Mouse (Mus musculus): Measurements from ENCODE around the gene Far2. TPM values are rescaled to one million over a fixed set of nuclear protein-coding genes. Genes with fewer than 3 reads are reported as not detected.
A peak's percentile ranks its signal among the peaks of the same experiment; 100 is the strongest.
"Not testable (repeated sequence)": the region's sequence is repeated elsewhere in the genome, so short reads cannot be mapped to it uniquely, and the experiment has no call there.

Far2 gene
- polyA plus RNA-seq, 1 experiment = not detected

GRCm38 (mm10) chr6:148116371-148116770 is 69.3 kb downstream of the Far2 start:
- no peak overlapping the region for H3K4me3 ChIP-seq (ENCODE audit: insufficient read depth, low read length)
- no peak for TF ChIP-seq POLR2A (IDR thresholded peaks at IDR 0.05; ENCODE audit: borderline replicate concordance, low read depth, low read length)
- H3K27ac ChIP-seq (ENCODE audit: insufficient read depth, low read depth, low read length) = no peak overlapping the region
- H3K4me1 ChIP-seq (ENCODE audit: control insufficient read depth, insufficient read depth, low read length) = no peaks in the 10 kb centered on the region

- no peak for TF ChIP-seq POLR2A (IDR thresholded peaks at IDR 0.05; ENCODE audit: borderline replicate concordance, low read depth, low read length)
- TF ChIP-seq CTCF (IDR thresholded peaks at IDR 0.05; ENCODE audit: low read depth, low read length) = no peak
- no peak overlapping the region for H3K4me3 ChIP-seq (ENCODE audit: insufficient read depth, low read length)
- H3K27ac ChIP-seq (ENCODE audit: insufficient read depth, low read depth, low read length) = no peak overlapping the region
- no peaks in the 10 kb centered on the region for H3K4me1 ChIP-seq (ENCODE audit: control insufficient read depth, insufficient read depth, low read length)
Measured at GRCm38 (mm10) chr6:148116907-148117306, 69.8 kb downstream of the Far2 start.

GRCm38 (mm10) chr6:148117696-148118095 is 70.6 kb downstream of the Far2 start:
- no peak overlapping the region for H3K27ac ChIP-seq (ENCODE audit: insufficient read depth, low read depth, low read length)
- no peak overlapping the region for H3K4me3 ChIP-seq (ENCODE audit: insufficient read depth, low read length)
- H3K4me1 ChIP-seq (ENCODE audit: control insufficient read depth, insufficient read depth, low read length) = no peaks in the 10 kb centered on the region
- TF ChIP-seq CTCF (IDR thresholded peaks at IDR 0.05; ENCODE audit: low read depth, low read length) = no peak
- TF ChIP-seq POLR2A (IDR thresholded peaks at IDR 0.05; ENCODE audit: borderline replicate concordance, low read depth, low read length) = no peak

GRCm38 (mm10) chr6:148120703-148121102 is 73.6 kb downstream of the Far2 start:
- Histone ChIP-seq H3K27ac (ENCODE audit: insufficient read depth, low read depth, low read length) (no peak overlapping the region), H3K4me3 (ENCODE audit: insufficient read depth, low read length) (no peak overlapping the region), H3K4me1 (ENCODE audit: control insufficient read depth, insufficient read depth, low read length) (no peaks in the 10 kb centered on the region)
- no peak for TF ChIP-seq POLR2A (IDR thresholded peaks at IDR 0.05; ENCODE audit: borderline replicate concordance, low read depth, low read length)
- no peak for TF ChIP-seq CTCF (IDR thresholded peaks at IDR 0.05; ENCODE audit: low read depth, low read length)

- not testable (repeated sequence) for H3K4me1 ChIP-seq (ENCODE audit: control insufficient read depth, insufficient read depth, low read length); H3K27ac ChIP-seq (ENCODE audit: insufficient read depth, low read depth, low read length); H3K4me3 ChIP-seq (ENCODE audit: insufficient read depth, low read length)
Measured at GRCm38 (mm10) chr6:148126851-148127250, 79.8 kb downstream of the Far2 start.

- H3K4me3 ChIP-seq (ENCODE audit: insufficient read depth, low read length) = no peak overlapping the region
- no peaks in the 10 kb centered on the region for H3K4me1 ChIP-seq (ENCODE audit: control insufficient read depth, insufficient read depth, low read length)
- no peak overlapping the region for H3K27ac ChIP-seq (ENCODE audit: insufficient read depth, low read depth, low read length)
- TF ChIP-seq POLR2A (IDR thresholded peaks at IDR 0.05; ENCODE audit: borderline replicate concordance, low read depth, low read length) (no peak), CTCF (IDR thresholded peaks at IDR 0.05; ENCODE audit: low read depth, low read length) (no peak)
Measured at GRCm38 (mm10) chr6:148132314-148132713, 85.3 kb downstream of the Far2 start.

- TF ChIP-seq POLR2A (IDR thresholded peaks at IDR 0.05; ENCODE audit: borderline replicate concordance, low read depth, low read length) = no peak
- TF ChIP-seq CTCF (IDR thresholded peaks at IDR 0.05; ENCODE audit: low read depth, low read length) = no peak
- H3K4me1 ChIP-seq (ENCODE audit: control insufficient read depth, insufficient read depth, low read length) = no peaks in the 10 kb centered on the region
- no peak overlapping the region for H3K4me3 ChIP-seq (ENCODE audit: insufficient read depth, low read length)
- H3K27ac ChIP-seq (ENCODE audit: insufficient read depth, low read depth, low read length) = no peak overlapping the region
Measured at GRCm38 (mm10) chr6:148133536-148133935, 86.5 kb downstream of the Far2 start.

- TF ChIP-seq CTCF (IDR thresholded peaks at IDR 0.05; ENCODE audit: low read depth, low read length) (peak; percentile 69), POLR2A (IDR thresholded peaks at IDR 0.05; ENCODE audit: borderline replicate concordance, low read depth, low read length) (no peak)
- Histone ChIP-seq H3K4me3 (ENCODE audit: insufficient read depth, low read length) (no peak overlapping the region), H3K27ac (ENCODE audit: insufficient read depth, low read depth, low read length) (no peak overlapping the region), H3K4me1 (ENCODE audit: control insufficient read depth, insufficient read depth, low read length) (no peaks in the 10 kb centered on the region)
Measured at GRCm38 (mm10) chr6:148135769-148136382, 88.8 kb downstream of the Far2 start.

GRCm38 (mm10) chr6:148139288-148139995 is 92.4 kb downstream of the Far2 start:
- TF ChIP-seq CTCF (IDR thresholded peaks at IDR 0.05; ENCODE audit: low read depth, low read length) = no peak
- no peak for TF ChIP-seq POLR2A (IDR thresholded peaks at IDR 0.05; ENCODE audit: borderline replicate concordance, low read depth, low read length)
- no peak overlapping the region for H3K27ac ChIP-seq (ENCODE audit: insufficient read depth, low read depth, low read length)
- no peaks in the 10 kb centered on the region for H3K4me1 ChIP-seq (ENCODE audit: control insufficient read depth, insufficient read depth, low read length)
- H3K4me3 ChIP-seq (ENCODE audit: insufficient read depth, low read length) = no peak overlapping the region

GRCm38 (mm10) chr6:148141874-148142273 is 94.8 kb downstream of the Far2 start:
- TF ChIP-seq CTCF (IDR thresholded peaks at IDR 0.05; ENCODE audit: low read depth, low read length) (no peak), POLR2A (IDR thresholded peaks at IDR 0.05; ENCODE audit: borderline replicate concordance, low read depth, low read length) (no peak)
- H3K4me3 ChIP-seq (ENCODE audit: insufficient read depth, low read length) = no peak overlapping the region
- no peaks in the 10 kb centered on the region for H3K4me1 ChIP-seq (ENCODE audit: control insufficient read depth, insufficient read depth, low read length)
- H3K27ac ChIP-seq (ENCODE audit: insufficient read depth, low read depth, low read length) = no peak overlapping the region

All from bone marrow macrophage, adult 2 months (primary cell).